Mouse (Mus musculus) cerebellum, adult 9-10 months (tissue): ENCODE results near the gene Lbhd1.

Source experiments
- DNase-seq: peaks from one replicate; pipeline ENCODE4 v3.0.0; 2022

The Lbhd1 gene

DNA sequence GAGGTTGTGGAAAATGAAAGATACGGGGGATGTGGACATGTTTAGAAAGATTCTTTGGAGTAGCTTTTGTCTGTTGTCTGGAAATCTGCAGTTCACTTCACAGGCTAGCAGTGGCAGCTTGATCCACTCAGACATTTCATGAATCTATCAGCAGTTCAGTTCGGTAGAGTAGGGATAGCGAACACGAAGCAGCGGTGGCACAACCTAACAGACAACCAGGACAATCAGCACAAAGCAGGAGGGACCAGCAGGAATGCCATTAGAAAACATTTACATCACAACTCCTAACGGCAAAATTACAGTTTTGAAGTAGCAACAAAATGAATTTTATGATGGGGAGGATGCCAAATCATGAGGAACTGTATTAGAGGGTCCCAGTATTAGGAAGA lies 36.1 kb downstream of the Lbhd1 start:
- DNase-seq = no peak

DNA sequence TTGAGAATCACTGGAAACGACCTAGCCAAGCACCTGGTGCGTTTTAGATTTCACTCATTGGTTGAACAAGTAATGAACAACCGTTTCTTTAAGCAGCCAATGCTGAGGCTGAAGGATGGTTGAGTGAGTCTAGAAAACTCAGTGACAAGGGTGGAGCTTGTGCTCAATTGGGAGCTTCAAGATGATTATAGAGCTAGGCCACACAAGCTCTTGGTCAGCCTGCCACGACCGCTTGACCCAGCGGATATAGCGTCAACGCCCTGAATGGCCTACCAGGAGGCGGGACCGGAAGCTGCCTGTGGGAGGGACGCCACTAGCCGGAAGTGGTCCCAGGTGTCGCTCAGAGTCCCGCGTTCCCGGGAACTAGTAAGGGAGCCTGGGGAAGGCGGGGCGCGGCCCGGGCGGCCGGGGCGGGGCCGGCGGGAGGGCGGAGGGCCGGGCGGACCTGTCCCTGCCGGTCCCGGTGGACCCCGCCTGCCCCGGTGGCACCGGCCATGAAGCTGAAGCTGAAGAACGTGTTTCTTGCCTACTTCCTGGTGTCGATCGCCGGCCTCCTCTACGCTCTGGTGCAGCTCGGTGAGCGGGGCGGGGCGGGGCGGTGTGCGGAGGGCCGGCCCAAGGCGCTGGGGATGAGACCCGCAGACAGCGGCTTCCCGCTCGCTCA lies 36.7 kb downstream of the Lbhd1 start, which contains the start of gene B3gat3:
Gene B3gat3, plus strand, starts transcription at position 302 of the 664 bp plus-strand sequence.
- DNase-seq = peak; percentile 96

DNA sequence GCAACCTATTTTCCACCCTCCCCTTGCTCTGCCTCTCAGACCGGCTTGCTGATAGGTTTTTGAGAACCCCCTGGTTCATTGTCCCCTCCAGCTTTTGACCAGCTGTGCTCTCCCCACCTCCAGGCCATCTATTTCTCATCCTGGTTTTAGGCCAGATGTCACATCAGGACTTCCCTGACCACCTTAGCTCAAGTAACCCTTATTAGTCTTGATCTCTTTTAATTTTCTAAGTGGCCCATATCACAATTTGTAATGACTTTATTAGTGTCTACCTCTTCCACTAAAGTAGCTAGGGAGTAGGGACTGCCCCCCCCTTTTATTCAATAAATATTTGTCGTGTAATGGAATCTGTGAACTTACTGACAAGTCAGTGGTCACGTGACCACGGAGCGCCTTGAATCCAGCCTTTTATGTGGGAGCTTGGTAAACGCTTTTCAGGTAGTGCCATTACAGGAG lies 37.3 kb downstream of the Lbhd1 start:
- DNase-seq = peak; percentile 67

GRCm38 (mm10) chr19:8921741-8922140 lies 38.2 kb downstream of the Lbhd1 start:
- DNase-seq = peak; percentile 42

DNA sequence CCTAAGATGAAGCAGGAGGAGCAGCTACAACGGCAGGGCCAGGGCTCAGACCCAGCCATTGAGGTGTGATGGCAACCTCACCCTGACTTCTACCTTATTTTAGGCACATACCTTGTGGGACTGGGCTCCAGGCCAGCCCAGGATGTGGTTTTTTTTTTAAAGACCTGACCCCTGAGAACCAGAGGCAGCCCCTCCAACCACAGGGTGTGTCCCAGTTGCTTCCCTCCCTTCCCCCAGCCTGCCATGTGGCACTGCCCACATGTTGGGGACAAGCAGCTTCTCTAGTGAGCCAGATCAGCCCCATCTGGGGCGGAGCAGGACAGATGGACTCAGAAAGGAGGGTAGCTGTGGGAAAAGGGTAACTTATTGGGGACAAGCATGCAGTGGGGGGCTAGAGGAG lies 43.2 kb downstream of the Lbhd1 start:
- DNase-seq = no peak

DNA sequence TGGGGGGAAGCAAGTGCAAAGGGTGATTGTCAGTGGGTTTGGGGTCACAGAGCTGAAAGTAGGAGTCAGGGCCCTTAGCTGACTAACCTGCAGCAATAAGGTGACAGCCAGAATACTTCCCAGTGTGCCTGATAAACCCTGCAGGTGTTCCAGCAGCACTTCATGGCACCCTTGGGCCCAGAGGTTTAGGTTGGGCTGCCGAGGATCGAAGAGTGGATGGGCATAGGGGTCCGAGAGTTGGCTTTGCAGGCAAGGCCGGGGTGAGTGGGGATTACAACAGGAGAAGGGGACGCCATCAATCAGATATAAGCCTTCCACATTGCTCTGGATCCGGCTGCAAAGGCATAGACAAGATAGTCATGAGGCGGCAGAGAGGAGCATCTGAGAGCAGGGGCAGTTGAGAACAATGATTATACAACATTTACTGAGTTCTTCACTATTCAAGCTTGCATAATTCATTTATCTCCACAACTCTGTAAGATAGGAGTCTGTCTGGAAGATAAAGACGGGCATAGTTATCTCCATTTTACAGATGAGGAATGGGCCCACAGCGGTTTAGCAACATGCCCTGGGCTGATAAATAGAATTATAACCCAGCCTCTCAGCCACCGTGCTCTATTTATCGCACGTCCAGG lies 44.5 kb downstream of the Lbhd1 start:
- DNase-seq = no peak

- DNase-seq = peak; percentile 80
Measured at GRCm38 (mm10) chr19:8928689-8929223, 45.2 kb downstream of the Lbhd1 start.

DNA sequence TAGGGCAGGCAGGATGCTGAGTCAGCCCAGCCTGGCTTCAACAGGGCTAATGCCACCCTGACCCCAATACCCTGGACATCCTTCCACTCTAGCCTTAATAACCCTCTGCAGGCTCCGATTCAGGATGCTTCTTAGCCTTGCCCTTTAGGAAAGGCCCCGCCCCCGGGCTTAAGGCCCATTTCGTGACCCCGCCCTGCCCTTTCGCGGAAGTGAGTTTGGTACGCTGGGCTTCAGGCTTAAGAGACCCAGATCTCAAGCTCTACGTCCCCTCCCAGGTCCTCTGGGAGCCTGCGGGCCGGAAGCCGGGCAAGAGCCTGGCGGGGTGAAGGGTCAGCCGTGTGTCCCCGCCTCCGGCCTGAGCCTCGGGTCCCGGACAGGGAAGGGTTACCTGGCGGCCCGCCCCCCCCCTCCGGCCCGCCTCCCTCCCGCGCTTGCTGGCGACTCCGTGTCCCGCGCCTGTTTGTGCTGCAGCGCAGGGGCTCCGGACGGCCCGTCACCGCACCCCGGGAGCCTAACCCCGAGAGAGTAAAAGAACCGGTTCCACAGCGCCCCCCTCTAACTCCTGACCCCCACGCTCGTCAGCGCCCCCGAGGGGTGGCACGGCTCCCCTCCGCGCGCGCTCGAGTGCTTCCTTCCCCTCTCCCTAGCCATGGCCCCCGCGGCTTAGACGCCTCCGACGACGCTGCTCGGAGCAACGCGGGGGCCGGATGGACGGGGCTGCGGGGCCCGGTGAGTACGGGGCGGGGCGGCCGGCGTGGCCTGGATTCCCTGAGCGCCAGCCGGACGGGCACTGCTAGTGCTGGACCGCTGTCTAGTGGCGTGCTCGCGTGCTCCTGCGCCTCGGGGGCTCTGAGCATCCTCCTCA lies 45.9 kb downstream of the Lbhd1 start, which contains the start of the genes Rom1 and Eml3:
Gene Rom1, minus strand, starts transcription at position 133 of the 865 bp plus-strand sequence.
Gene Eml3, plus strand, starts transcription at position 329 of the 865 bp plus-strand sequence.
- DNase-seq = peak; percentile 88

DNA sequence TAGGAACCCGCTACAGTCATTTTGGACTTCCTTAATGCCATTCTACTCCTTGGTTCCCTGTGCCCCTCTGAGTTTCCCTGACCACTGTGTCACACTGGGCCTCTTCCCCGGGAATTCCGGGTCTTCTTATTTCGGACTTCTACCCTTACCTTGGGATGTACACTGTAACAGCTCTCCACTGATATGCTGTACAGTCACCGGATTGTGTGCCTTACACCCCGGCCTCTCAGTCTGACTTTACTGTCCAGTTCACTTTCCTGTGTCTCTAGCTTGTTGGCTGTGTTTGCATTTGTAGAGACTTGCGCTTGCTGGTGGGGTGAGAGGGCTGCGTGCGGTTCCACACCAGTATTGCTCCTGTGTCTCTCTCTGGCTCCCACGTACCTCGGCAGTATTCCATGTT lies 46.6 kb downstream of the Lbhd1 start:
- DNase-seq = no peak

- no peak for DNase-seq
Measured at GRCm38 (mm10) chr19:8930771-8931170, 47.2 kb downstream of the Lbhd1 start.

- no peak for DNase-seq
Measured at GRCm38 (mm10) chr19:8936736-8937135, 53.2 kb downstream of the Lbhd1 start.

DNA sequence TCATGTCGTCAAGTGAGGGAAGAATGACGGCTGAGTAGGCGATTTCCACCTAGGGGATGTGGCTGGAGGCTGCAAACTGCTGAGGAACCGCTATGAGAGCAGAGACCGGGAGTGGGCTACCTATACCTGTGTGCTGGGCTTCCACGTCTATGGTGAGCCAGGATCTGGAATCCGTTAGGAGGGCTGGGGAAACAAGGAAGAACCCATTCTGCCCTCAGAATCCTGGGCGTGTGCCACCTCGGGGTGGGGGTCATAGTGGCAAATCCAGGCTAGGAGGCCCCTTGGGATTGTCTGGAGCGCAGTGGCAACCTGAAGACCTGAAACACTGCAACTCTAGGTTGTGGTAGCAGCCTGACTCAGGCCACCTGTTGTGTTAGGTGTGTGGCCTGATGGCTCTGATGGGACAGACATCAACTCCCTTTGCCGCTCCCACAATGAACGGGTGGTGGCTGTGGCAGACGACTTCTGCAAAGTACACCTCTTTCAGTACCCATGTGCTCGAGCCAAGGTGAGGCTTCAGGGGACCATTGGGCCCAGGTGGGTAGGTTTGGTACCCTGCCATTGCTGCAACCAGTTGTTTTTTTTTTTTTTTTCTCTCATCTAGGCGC lies 57.1 kb downstream of the Lbhd1 start:
- no peak for DNase-seq

DNA sequence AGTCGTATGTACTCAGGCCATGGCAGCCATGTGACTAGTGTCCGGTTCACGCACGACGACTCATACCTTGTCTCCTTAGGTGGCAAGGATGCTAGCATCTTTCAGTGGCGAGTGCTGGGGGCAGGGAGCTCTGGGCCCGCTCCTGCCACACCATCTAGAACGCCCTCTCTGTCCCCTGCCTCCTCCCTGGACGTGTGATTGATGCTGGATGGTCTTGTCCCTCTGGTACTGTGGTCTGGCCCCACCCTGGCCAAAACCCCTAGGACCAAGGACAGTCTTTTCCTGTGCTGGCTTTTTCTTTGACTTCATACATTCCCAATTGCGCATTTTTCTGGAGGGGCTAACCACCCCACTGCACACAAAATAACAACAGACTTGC lies 57.6 kb downstream of the Lbhd1 start:
- no peak for DNase-seq

- DNase-seq = peak; percentile 96
Measured at GRCm38 (mm10) chr19:8941515-8942217, 58.1 kb downstream of the Lbhd1 start, which contains the start of gene Mta2. TSS of gene Mta2 (plus strand) at chr19:8941875.
